Mouse (Mus musculus): ENCODE results near the gene Pnkd. TPM values are rescaled to one million over a fixed set of nuclear protein-coding genes. Genes with fewer than 3 reads are reported as not detected.

Pnkd gene
- total and polyA plus RNA-seq, 3 experiments, result 52.5 to 64.2 TPM; not detected in 1

GRCm38 (mm10) chr1:74338626-74339025 lies 53.9 kb downstream of the Pnkd start:
- no peak overlapping the region for H3K4me3 ChIP-seq (ENCODE audit: control insufficient read depth in 1 of 2, insufficient read depth in 1 of 2, low read depth in 2 of 2, low read length in 2 of 2)
- no peak overlapping the region for H3K27ac ChIP-seq (ENCODE audit: control insufficient read depth, low read depth, low read length)
- H3K9me3 ChIP-seq (replicated peaks; ENCODE audit: insufficient read depth, low read length), result no peaks in the 10 kb centered on the region
- H3K4me1 ChIP-seq (ENCODE audit: control insufficient read depth in 1 of 2, insufficient read depth in 2 of 2, low read length in 2 of 2), result no peaks in the 10 kb centered on the region
- H3K9ac ChIP-seq (ENCODE audit: control insufficient read depth, low read depth, low read length, poor library complexity, severe bottlenecking), result no peak overlapping the region
- no peaks in the 10 kb centered on the region for H3K79me2 ChIP-seq (ENCODE audit: control insufficient read depth, insufficient read depth, low read length, poor library complexity)
- no peak for DNase-seq (ENCODE audit: low read depth, low spot score)
- no peaks in the 10 kb centered on the region for H3K27me3 ChIP-seq (ENCODE audit: control insufficient read depth in 1 of 2, insufficient read depth in 2 of 2, low read length in 2 of 2)
- TF ChIP-seq CHD1 (IDR thresholded peaks at IDR 0.05; ENCODE audit: low read depth, low read length), result no peak
- H3K36me3 ChIP-seq (ENCODE audit: control insufficient read depth in 1 of 2, insufficient read depth in 2 of 2, low read length in 2 of 2), result no peaks in the 10 kb centered on the region

GRCm38 (mm10) chr1:74339917-74340316 lies 55.2 kb downstream of the Pnkd start:
- no peaks in the 10 kb centered on the region for H3K27me3 ChIP-seq (ENCODE audit: control insufficient read depth in 1 of 2, insufficient read depth in 2 of 2, low read length in 2 of 2)

GRCm38 (mm10) chr1:74340361-74340764 lies 55.6 kb downstream of the Pnkd start:
- no peak overlapping the region for H3K4me3 ChIP-seq (ENCODE audit: control insufficient read depth in 1 of 2, insufficient read depth in 1 of 2, low read depth in 2 of 2, low read length in 2 of 2)
- DNase-seq (ENCODE audit: low read depth, low spot score), result no peak
- no peaks in the 10 kb centered on the region for H3K36me3 ChIP-seq (ENCODE audit: control insufficient read depth in 1 of 2, insufficient read depth in 2 of 2, low read length in 2 of 2)
- no peak overlapping the region for H3K27ac ChIP-seq (ENCODE audit: control insufficient read depth, low read depth, low read length)
- no peaks in the 10 kb centered on the region for H3K9me3 ChIP-seq (replicated peaks; ENCODE audit: insufficient read depth, low read length)
- H3K9ac ChIP-seq (ENCODE audit: control insufficient read depth, low read depth, low read length, poor library complexity, severe bottlenecking), result no peak overlapping the region
- H3K79me2 ChIP-seq (ENCODE audit: control insufficient read depth, insufficient read depth, low read length, poor library complexity), result no peaks in the 10 kb centered on the region
- no peak for TF ChIP-seq E2F4 (IDR thresholded peaks at IDR 0.05; ENCODE audit: borderline replicate concordance, low read depth, low read length)
- TF ChIP-seq MEF2A (IDR thresholded peaks at IDR 0.05; ENCODE audit: extremely low read depth, insufficient replicate concordance, low read depth, low read length, poor library complexity, severe bottlenecking), result no peak
- TF ChIP-seq EP300 (IDR thresholded peaks at IDR 0.05; ENCODE audit: low read depth in 1 of 2, low read length in 2 of 2), result no peak
- no peak for TF ChIP-seq POLR2A (IDR thresholded peaks at IDR 0.05; ENCODE audit: control insufficient read depth in 1 of 2, insufficient read depth in 1 of 2, low read depth in 1 of 2, low read length in 2 of 2, poor library complexity in 1 of 2)
- TF ChIP-seq POLR2AphosphoS2 (IDR thresholded peaks at IDR 0.05; ENCODE audit: low read length), result no peak
- no peak for TF ChIP-seq ZKSCAN1 (IDR thresholded peaks at IDR 0.05; ENCODE audit: low read depth, low read length)
- TF ChIP-seq SMC3 (IDR thresholded peaks at IDR 0.05; ENCODE audit: low read depth, low read length), result no peak
- no peak for TF ChIP-seq TCF12 (IDR thresholded peaks at IDR 0.05; ENCODE audit: low read depth, low read length)
- no peak for TF ChIP-seq JUND (IDR thresholded peaks at IDR 0.05; ENCODE audit: low read depth, low read length)
- TF ChIP-seq NELFE (IDR thresholded peaks at IDR 0.05; ENCODE audit: low read depth, low read length), result no peak
- TF ChIP-seq ZMIZ1 (IDR thresholded peaks at IDR 0.05; ENCODE audit: low read depth, low read length), result no peak
- TF ChIP-seq ZNF384 (IDR thresholded peaks at IDR 0.05; ENCODE audit: low read depth, low read length), result no peak
- TF ChIP-seq MXI1 (IDR thresholded peaks at IDR 0.05; ENCODE audit: low read depth, low read length), result no peak
- TF ChIP-seq RAD21 (IDR thresholded peaks at IDR 0.05; ENCODE audit: low read depth, low read length), result no peak
- no peak for TF ChIP-seq ELF1 (IDR thresholded peaks at IDR 0.05; ENCODE audit: low read depth, low read length)
- no peak for TF ChIP-seq MYC (IDR thresholded peaks at IDR 0.05; ENCODE audit: low read depth, low read length)
- TF ChIP-seq MAFK (IDR thresholded peaks at IDR 0.05; ENCODE audit: borderline replicate concordance, low read depth, low read length), result no peak
- no peak for TF ChIP-seq USF2 (IDR thresholded peaks at IDR 0.05; ENCODE audit: borderline replicate concordance in 1 of 2, insufficient read depth in 1 of 2, low read depth in 1 of 2, low read length in 2 of 2)
- TF ChIP-seq RCOR1 (IDR thresholded peaks at IDR 0.05; ENCODE audit: low read depth, low read length), result no peak
- no peak for TF ChIP-seq CTCF (IDR thresholded peaks at IDR 0.05 in 2 of 3, conservative IDR thresholded peaks at IDR 0.05 in 1 of 3; ENCODE audit: control insufficient read depth in 1 of 3, insufficient read depth in 1 of 3, low read depth in 2 of 3, low read length in 3 of 3, poor library complexity in 1 of 3, severe bottlenecking in 1 of 3)
- H3K4me1 ChIP-seq (ENCODE audit: control insufficient read depth in 1 of 2, insufficient read depth in 2 of 2, low read length in 2 of 2), result no peaks in the 10 kb centered on the region
- no peaks in the 10 kb centered on the region for H3K27me3 ChIP-seq (ENCODE audit: control insufficient read depth in 1 of 2, insufficient read depth in 2 of 2, low read length in 2 of 2)

More at GRCm38 (mm10) chr1:74339917-74340316, 55.2 kb downstream of the Pnkd start:
- H3K4me3 ChIP-seq (ENCODE audit: control insufficient read depth in 1 of 2, insufficient read depth in 1 of 2, low read depth in 2 of 2, low read length in 2 of 2), result no peak overlapping the region
- no peak for DNase-seq (ENCODE audit: low read depth, low spot score)
- no peaks in the 10 kb centered on the region for H3K36me3 ChIP-seq (ENCODE audit: control insufficient read depth in 1 of 2, insufficient read depth in 2 of 2, low read length in 2 of 2)
- TF ChIP-seq GABPA (IDR thresholded peaks at IDR 0.05; ENCODE audit: low read depth, low read length) (no peak), MAX (IDR thresholded peaks at IDR 0.05; ENCODE audit: low read length) (no peak), SIN3A (IDR thresholded peaks at IDR 0.05; ENCODE audit: low read length) (no peak), SMC3 (IDR thresholded peaks at IDR 0.05; ENCODE audit: low read depth, low read length) (no peak), BHLHE40 (IDR thresholded peaks at IDR 0.05; ENCODE audit: borderline replicate concordance, low read depth, low read length) (no peak), MEF2A (IDR thresholded peaks at IDR 0.05; ENCODE audit: extremely low read depth, insufficient replicate concordance, low read depth, low read length, poor library complexity, severe bottlenecking) (no peak), MYB (IDR thresholded peaks at IDR 0.05; ENCODE audit: low read depth, low read length) (no peak), CHD1 (IDR thresholded peaks at IDR 0.05; ENCODE audit: low read depth, low read length) (no peak), RAD21 (IDR thresholded peaks at IDR 0.05; ENCODE audit: low read depth, low read length) (no peak), GATA1 (IDR thresholded peaks at IDR 0.05; ENCODE audit: low read depth, low read length) (no peak), ZKSCAN1 (IDR thresholded peaks at IDR 0.05; ENCODE audit: low read depth, low read length) (no peak), TCF12 (IDR thresholded peaks at IDR 0.05; ENCODE audit: low read depth, low read length) (no peak), KAT2A (conservative IDR thresholded peaks at IDR 0.05; ENCODE audit: low read depth, low read length) (no peak), USF1 (IDR thresholded peaks at IDR 0.05; ENCODE audit: low read depth, low read length) (no peak), MAZ (IDR thresholded peaks at IDR 0.05; ENCODE audit: low read depth, low read length) (no peak)
- no peak overlapping the region for H3K27ac ChIP-seq (ENCODE audit: control insufficient read depth, low read depth, low read length)
- no peaks in the 10 kb centered on the region for H3K79me2 ChIP-seq (ENCODE audit: control insufficient read depth, insufficient read depth, low read length, poor library complexity)
- H3K9ac ChIP-seq (ENCODE audit: control insufficient read depth, low read depth, low read length, poor library complexity, severe bottlenecking), result no peak overlapping the region
- no peaks in the 10 kb centered on the region for H3K9me3 ChIP-seq (replicated peaks; ENCODE audit: insufficient read depth, low read length)
- no peaks in the 10 kb centered on the region for H3K4me1 ChIP-seq (ENCODE audit: control insufficient read depth in 1 of 2, insufficient read depth in 2 of 2, low read length in 2 of 2)

Data from MEL (cell line).